Mouse (Mus musculus): Measurements from ENCODE around the gene Ache.

DNA sequence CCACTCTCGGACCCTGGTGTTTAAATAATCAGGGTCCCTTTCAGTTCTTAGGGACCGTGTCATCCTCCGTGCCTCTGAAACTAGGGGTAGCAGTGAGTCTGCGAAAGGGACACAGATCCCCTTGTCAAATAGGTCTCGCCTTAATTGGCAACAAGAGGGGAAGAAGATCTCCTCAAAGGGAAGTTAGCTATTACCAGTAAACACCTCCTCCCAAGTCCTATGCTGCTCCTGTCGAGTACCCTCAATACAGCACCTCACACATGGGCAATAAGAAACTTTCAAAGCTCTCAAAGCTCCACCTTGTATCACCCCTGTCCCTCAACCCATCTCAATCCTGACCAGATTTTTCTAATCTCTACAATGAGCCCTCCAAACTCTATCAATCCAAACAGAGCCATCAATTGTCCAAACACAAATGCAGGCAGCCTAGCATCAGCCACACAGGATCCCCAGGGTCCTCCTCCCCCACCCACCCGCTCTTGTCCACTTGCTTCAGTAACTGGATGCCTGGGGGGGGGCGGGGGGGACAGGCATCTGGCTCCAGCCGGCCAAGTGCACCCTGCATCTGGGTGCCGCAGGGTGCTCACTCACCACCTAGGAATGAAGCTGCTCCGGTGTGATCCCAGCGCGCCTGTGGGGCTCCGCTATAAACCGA is 45.7 kb downstream of the Ache start:
- TF ChIP-seq CTCF (IDR thresholded peaks at IDR 0.05; ENCODE audit: control insufficient read depth, insufficient read depth, low read length) = no peak
- TF ChIP-seq POLR2A (IDR thresholded peaks at IDR 0.05; ENCODE audit: borderline replicate concordance, control insufficient read depth, low read depth, low read length) = no peak
